Mouse (Mus musculus): Measurements from ENCODE around the gene Nek3. TPM values are rescaled to one million over a fixed set of nuclear protein-coding genes. Genes with fewer than 3 reads are reported as not detected.

The Nek3 gene
- polyA plus RNA-seq (2017; shearing (Covaris generic)): 8.1 TPM

GRCm38 (mm10) chr8:22166080-22166603 lies at the start of gene Nek3:
Gene Nek3 (minus strand): TSS chr8:22166435.

GRCm38 (mm10) chr8:22192660-22193431 lies 26.6 kb upstream of the Nek3 start, which contains the start of gene Vps36:
Gene Vps36 (plus strand): TSS chr8:22192809.

GRCm38 (mm10) chr8:22185431-22186397 lies 19.5 kb upstream of the Nek3 start, which contains the start of gene Ckap2:
Gene Ckap2 (minus strand): TSS chr8:22185819.

GRCm38 (mm10) chr8:22124220-22125152 lies 41.7 kb downstream of the Nek3 start, which contains the start of gene Nek5:
Gene Nek5 (minus strand): TSS chr8:22125053.

Other genes with a start within 250 kb of the Nek3 start
- gene Defb15, start 233.7 kb downstream of the Nek3 start, polyA plus RNA-seq (2017; shearing (Covaris generic)): not detected
- gene Defb35, start 228.1 kb downstream of the Nek3 start, polyA plus RNA-seq (2017; shearing (Covaris generic)): not detected
- not detected for gene Defb13, start 219.7 kb downstream of the Nek3 start, polyA plus RNA-seq (2017; shearing (Covaris generic))
- gene Fam90a1a, start 207.7 kb downstream of the Nek3 start, polyA plus RNA-seq (2017; shearing (Covaris generic)): not detected
- not detected for gene Ccdc70, start 196.7 kb downstream of the Nek3 start, polyA plus RNA-seq (2017; shearing (Covaris generic))
- gene Atp7b, start 106.1 kb downstream of the Nek3 start, polyA plus RNA-seq (2017; shearing (Covaris generic)): 0.20 TPM
- 13.0 TPM for gene Alg11, start 105.7 kb downstream of the Nek3 start, polyA plus RNA-seq (2017; shearing (Covaris generic))
- gene Nek5, start 41.4 kb downstream of the Nek3 start, polyA plus RNA-seq (2017; shearing (Covaris generic)): 0.12 TPM
- gene Ckap2, start 19.4 kb upstream of the Nek3 start, polyA plus RNA-seq (2017; shearing (Covaris generic)): 3.0 TPM
- 48.5 TPM for gene Vps36, start 26.4 kb upstream of the Nek3 start, polyA plus RNA-seq (2017; shearing (Covaris generic))
- 0.65 TPM for gene Thsd1, start 60.9 kb upstream of the Nek3 start, polyA plus RNA-seq (2017; shearing (Covaris generic))
- not detected for gene Tpte, start 117.0 kb upstream of the Nek3 start, polyA plus RNA-seq (2017; shearing (Covaris generic))
- gene Slc25a15, start 232.2 kb upstream of the Nek3 start, polyA plus RNA-seq (2017; shearing (Covaris generic)): 5.5 TPM
- gene Mrps31, start 244.9 kb upstream of the Nek3 start, polyA plus RNA-seq (2017; shearing (Covaris generic)): 30.8 TPM